Mouse (Mus musculus) ES-Bruce4 (cell line): ENCODE data around the gene Prox2. TPM values are rescaled to one million over a fixed set of nuclear protein-coding genes. Genes with fewer than 3 reads are reported as not detected.

Experiments
- H3K27ac ChIP-seq: 2 replicates; pipeline ENCODE4 v1.5.1; 2012; ENCODE audit warnings: low read length, inconsistent platforms; ENCODE audit not compliant: insufficient read depth
- H3K27me3 ChIP-seq: 2 replicates; pipeline ENCODE4 v1.6.1; 2012; ENCODE audit warnings: mild to moderate bottlenecking, low read length, inconsistent platforms; ENCODE audit not compliant: control insufficient read depth, poor library complexity, insufficient read depth, severe bottlenecking
- H3K36me3 ChIP-seq: 2 replicates; pipeline ENCODE4 v1.6.1; 2012; ENCODE audit warnings: inconsistent platforms, mild to moderate bottlenecking, low read length, moderate library complexity; ENCODE audit not compliant: control insufficient read depth, poor library complexity, insufficient read depth, severe bottlenecking
- H3K4me1 ChIP-seq: one replicate; pipeline ENCODE4 v1.8.1; 2011; ENCODE audit warnings: low read length; ENCODE audit not compliant: control insufficient read depth, insufficient read depth
- H3K4me3 ChIP-seq: 2 replicates; pipeline ENCODE4 v1.5.1; 2011; ENCODE audit warnings: low read depth, mild to moderate bottlenecking, low read length
- H3K9ac ChIP-seq: 2 replicates; pipeline ENCODE4 v1.6.1; 2012; ENCODE audit warnings: low read depth, mild to moderate bottlenecking, inconsistent platforms; ENCODE audit not compliant: poor library complexity, severe bottlenecking
- H3K9me3 ChIP-seq: replicated peaks from 2 replicates; pipeline ENCODE4 v1.6.1; 2012; ENCODE audit warnings: mild to moderate bottlenecking, low read length, inconsistent platforms; ENCODE audit not compliant: control insufficient read depth, poor library complexity, insufficient read depth, severe bottlenecking
- CTCF ChIP-seq: IDR thresholded peaks from one replicate; pipeline ENCODE4 v1.8.1; 2011; ENCODE audit warnings: low read depth, low read length
- EP300 ChIP-seq: IDR thresholded peaks from 2 replicates; pipeline ENCODE4 v1.6.1; 2011; ENCODE audit warnings: low read depth, low read length; ENCODE audit not compliant: insufficient read depth
- POLR2A ChIP-seq: IDR thresholded peaks from one replicate; pipeline ENCODE4 v1.8.1; 2011; ENCODE audit warnings: low read length; ENCODE audit not compliant: insufficient read depth
- polyA plus RNA-seq: library from polyadenylated mRNA; stranded (reverse); fragments of >200 nt; gene quantifications from 2 replicates; pipeline ENCODE4 v1.2.4, GENCODE M21; 2011; ENCODE audit warnings: low read depth; ENCODE audit not compliant: missing spikeins, insufficient read depth, insufficient read length

The Prox2 gene
- polyA plus RNA-seq, 1 experiment, result 0.73 TPM

DNA sequence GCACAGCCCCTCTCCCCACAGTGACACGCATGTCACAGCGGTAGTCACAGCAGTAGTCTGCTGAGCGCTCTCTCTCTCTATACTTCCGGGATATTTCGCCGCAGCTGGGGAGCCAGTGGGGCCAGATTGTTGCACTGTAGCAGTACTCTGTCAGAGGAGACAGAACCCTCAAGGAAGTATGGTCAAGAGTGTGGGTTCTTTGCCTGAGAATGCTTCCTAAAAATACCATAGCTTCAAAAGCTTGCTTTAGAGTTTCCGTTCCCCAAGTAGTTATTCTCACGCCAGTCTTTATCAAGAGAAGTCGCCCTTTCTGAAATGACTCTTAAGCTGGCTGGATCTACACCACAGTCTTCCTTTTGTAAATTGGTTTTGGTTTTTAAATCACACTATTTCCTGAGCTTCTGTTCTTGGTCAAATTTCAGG, 12.6 kb upstream of the Prox2 start:
- Histone ChIP-seq H3K9ac (no peak overlapping the region), H3K27ac (no peak overlapping the region), H3K36me3 (peaks cover 47% of the 10 kb centered on the region), H3K9me3 (no peaks in the 10 kb centered on the region), H3K27me3 (no peaks in the 10 kb centered on the region), H3K4me3 (no peak overlapping the region), H3K4me1 (no peaks in the 10 kb centered on the region)
- TF ChIP-seq CTCF (no peak), POLR2A (no peak), EP300 (no peak)

DNA sequence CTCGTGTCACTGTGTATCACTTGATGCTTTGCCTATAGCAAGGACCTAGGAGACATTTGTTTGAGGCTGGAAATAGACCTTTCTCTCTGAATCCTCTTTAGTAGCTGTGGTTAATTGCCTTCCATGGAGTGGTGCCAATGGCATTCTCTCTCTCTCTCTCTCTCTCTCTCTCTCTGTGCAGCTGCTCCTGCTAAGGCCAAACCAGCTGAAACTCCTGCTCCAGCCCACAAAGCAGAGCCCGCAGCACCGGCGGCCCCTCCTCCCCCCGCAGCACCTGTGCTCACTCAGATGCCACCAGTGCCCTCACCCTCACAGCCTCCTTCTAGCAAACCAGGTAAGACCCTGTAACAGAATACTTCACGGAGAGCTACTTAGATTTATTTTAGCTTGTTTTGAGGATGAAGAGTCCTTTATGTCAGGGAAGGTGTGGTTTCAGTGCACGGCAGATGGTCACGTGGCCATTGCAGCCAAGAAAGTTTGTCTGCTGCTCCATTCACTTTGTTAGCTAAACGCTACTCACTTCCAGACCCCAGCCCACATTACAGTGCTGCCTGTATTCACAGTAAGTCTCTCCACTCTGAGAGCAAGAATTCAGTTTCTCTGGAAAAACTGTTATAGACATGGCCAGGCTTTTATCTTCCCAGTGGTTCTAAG, 11.4 kb upstream of the Prox2 start:
- Histone ChIP-seq H3K27me3 (no peaks in the 10 kb centered on the region), H3K27ac (no peak overlapping the region), H3K4me3 (no peak overlapping the region), H3K4me1 (no peaks in the 10 kb centered on the region), H3K9ac (no peak overlapping the region), H3K36me3 (peaks cover 44% of the 10 kb centered on the region), H3K9me3 (no peaks in the 10 kb centered on the region)
- no peak for TF ChIP-seq EP300
- TF ChIP-seq POLR2A, result no peak
- no peak for TF ChIP-seq CTCF

DNA sequence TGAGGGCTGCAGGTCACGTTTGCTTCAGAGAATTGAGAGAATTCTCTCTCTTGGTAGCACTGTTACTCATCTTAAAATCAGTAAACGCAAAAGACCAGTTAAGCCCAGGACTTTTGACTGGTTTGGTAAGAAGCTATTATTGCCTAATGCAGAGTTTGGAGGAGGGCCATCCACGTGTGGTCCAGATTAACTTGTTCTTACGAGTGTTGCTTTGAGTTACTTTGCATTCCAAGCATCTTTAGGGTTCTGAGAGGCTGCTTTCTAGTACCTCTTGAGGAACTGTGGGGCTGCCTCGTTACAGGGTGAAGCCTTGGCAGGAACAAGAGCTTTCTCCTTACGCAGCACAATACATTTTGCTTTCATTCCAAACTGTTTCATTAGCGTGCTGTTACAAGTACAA, 5.1 kb upstream of the Prox2 start:
- Histone ChIP-seq H3K36me3 (peaks cover 10% of the 10 kb centered on the region), H3K9ac (no peak overlapping the region), H3K27me3 (no peaks in the 10 kb centered on the region), H3K4me1 (no peaks in the 10 kb centered on the region), H3K9me3 (no peaks in the 10 kb centered on the region), H3K4me3 (no peak overlapping the region), H3K27ac (no peak overlapping the region)
- no peak for TF ChIP-seq EP300
- no peak for TF ChIP-seq CTCF
- TF ChIP-seq POLR2A, result no peak

DNA sequence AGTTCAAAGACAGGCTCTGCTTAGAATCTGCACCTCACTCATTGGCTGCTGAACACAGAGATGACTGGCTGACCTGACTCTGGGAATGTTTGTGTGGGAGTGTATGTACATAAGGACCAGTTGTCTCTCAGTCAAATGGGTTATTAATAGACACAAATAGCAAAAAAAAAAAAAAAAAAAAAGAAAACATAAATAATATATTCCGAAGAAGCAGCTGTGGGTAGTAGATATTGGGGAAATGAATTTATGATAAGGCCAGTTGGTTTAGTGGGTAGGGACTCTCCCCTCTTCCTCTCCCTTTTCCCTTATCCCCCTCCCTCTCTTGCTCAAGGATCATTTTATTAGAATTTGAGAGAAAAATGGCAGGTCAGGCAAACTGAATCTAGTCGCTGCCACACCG, 3.4 kb upstream of the Prox2 start:
- Histone ChIP-seq H3K9me3 (no peaks in the 10 kb centered on the region), H3K4me1 (no peaks in the 10 kb centered on the region), H3K27me3 (no peaks in the 10 kb centered on the region), H3K36me3 (peaks cover 10% of the 10 kb centered on the region), H3K9ac (no peak overlapping the region), H3K4me3 (no peak overlapping the region), H3K27ac (no peak overlapping the region)
- TF ChIP-seq CTCF, result no peak
- TF ChIP-seq POLR2A, result no peak
- no peak for TF ChIP-seq EP300

DNA sequence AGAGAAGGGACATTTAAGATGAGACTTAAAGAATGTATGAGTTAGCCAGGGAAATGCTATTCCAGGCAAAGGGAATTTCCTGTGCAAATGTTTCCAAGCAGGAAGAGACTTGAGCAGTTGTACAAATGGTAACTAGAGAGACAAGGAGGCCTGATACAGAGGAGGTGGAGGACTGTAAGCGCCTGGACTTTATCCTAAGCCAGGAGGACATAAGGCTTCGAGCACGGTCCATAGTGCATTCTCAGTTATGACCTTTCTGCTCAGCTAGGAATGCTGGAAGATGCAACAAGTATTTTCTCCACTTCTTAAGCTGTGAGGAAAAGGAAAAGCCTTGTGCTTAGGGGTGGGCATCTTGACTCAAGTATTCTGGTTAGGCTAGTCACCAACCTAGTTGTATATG, 2.8 kb upstream of the Prox2 start:
- Histone ChIP-seq H3K27me3 (no peaks in the 10 kb centered on the region), H3K27ac (no peak overlapping the region), H3K9me3 (no peaks in the 10 kb centered on the region), H3K4me3 (no peak overlapping the region), H3K36me3 (peaks cover 8% of the 10 kb centered on the region), H3K4me1 (no peaks in the 10 kb centered on the region), H3K9ac (no peak overlapping the region)
- TF ChIP-seq EP300 (no peak), CTCF (no peak), POLR2A (no peak)

DNA sequence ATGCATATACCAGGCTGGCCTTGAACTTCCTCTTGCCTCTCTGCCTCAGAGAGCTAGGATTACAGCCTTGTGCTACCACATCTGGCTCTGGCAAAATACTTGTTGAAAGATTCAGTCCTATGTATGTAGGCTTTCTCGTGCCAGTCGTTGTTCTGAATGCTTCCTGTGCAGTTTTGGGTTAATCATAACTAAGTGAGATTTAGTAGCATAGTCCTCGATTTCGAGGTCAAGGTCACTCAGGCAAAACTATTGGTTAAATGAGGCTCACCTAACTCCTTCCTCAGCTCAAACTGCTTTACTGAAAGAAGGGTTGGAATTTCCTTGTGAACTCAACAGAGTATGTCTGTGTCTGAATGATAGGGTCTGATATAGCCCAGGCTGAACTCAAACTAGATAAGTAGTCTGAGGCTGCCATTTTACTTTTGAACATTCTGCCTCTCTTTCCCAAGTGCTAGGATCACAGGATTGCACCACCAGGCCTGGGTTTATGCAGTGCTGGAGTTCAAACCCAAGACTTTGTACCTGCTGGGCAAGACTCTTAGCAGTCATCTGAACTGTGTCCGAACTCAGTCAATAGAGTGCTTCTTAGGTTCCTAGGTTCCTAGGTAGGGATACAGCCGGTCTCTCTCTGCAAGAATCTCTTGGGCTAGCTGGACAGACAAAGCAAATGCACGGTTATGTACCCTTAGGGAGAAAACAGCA, 2.1 kb upstream of the Prox2 start:
- no peaks in the 10 kb centered on the region for H3K27me3 ChIP-seq
- H3K4me1 ChIP-seq, result no peaks in the 10 kb centered on the region
- H3K9ac ChIP-seq, result no peak overlapping the region
- TF ChIP-seq CTCF (no peak), EP300 (no peak), POLR2A (no peak)
- no peak overlapping the region for H3K4me3 ChIP-seq
- peaks cover 4% of the 10 kb centered on the region for H3K36me3 ChIP-seq
- no peak overlapping the region for H3K27ac ChIP-seq
- no peaks in the 10 kb centered on the region for H3K9me3 ChIP-seq
